Mouse (Mus musculus) heart, adult 2 months (tissue): ENCODE measurements at regions not wholly inside any gene's neighbourhood (a gene's known extent, or its start where the extent isn't known, plus 50 kb on each side); places are given as distances from the start of the nearest gene placed in this dataset.

Experiments
- CTCF ChIP-seq: fragments of 200-600 bp; IDR thresholded peaks from 2 replicates; pipeline ENCODE4 v1.8.1; 2022; ENCODE audit warnings: antibody characterized with exemption, mild to moderate bottlenecking, moderate library complexity
- POLR2A ChIP-seq: fragments of 200-500 bp; IDR thresholded peaks from 2 replicates; pipeline ENCODE4 v1.6.1; 2011; ENCODE audit warnings: mild to moderate bottlenecking, low read depth, low read length, control low read depth; ENCODE audit not compliant: insufficient read depth

DNA sequence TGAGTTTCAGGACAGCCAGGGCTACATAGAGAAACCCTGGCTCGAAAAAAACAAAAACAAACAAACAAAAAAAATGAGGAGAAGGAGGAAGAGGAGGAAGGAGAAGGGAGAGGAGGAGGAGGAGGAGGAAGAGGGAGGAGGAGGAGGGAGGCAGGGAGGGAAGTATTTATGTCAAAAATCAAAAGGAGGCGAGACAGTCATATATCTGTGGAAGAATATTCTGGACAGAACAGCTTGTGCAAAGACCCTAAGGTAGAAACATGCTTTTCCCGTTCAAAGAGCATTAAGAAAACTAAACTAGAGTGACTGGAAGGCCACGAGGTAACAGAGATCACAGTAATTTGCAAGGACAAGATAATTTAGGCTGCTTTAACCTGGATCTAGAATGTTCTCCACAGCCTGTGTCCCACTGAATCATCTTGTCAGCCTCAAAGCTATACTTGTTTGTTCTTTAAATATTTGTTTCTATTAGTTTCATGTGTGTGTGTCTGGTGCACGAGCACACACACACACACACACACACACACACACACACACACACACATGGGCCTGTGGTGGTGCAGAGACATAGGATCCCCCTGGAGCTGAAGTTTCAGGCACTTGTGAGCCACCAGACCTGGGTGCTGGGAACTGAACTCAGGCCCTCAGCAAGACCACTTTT lies 50.5 kb upstream of the Cpsf6 start:
- TF ChIP-seq CTCF: no peak
- TF ChIP-seq POLR2A: no peak
